Mouse (Mus musculus) thymus, adult 2 months (tissue): ENCODE results near the gene Gdf3. TPM values are rescaled to one million over a fixed set of nuclear protein-coding genes. Genes with fewer than 3 reads are reported as not detected.
A peak's percentile ranks its signal among the peaks of the same experiment; 100 is the strongest.

Experiments
- DNase-seq: peaks from one replicate; pipeline ENCODE4 v3.0.0; 2021
- H3K27ac ChIP-seq: fragments of 200-500 bp; 2 replicates; pipeline ENCODE4 v1.5.1; 2012; ENCODE audit warnings: low read length, control low read depth; ENCODE audit not compliant: control insufficient read depth, insufficient read depth
- H3K27me3 ChIP-seq: fragments of 200-500 bp; 2 replicates; pipeline ENCODE4 v1.6.1; 2012; ENCODE audit warnings: mild to moderate bottlenecking, low read length, moderate library complexity, mixed read lengths; ENCODE audit not compliant: control insufficient read depth, insufficient read depth
- H3K36me3 ChIP-seq: fragments of 200-500 bp; 2 replicates; pipeline ENCODE4 v1.6.1; 2012; ENCODE audit warnings: mild to moderate bottlenecking, low read length, moderate library complexity; ENCODE audit not compliant: control insufficient read depth, insufficient read depth
- H3K4me1 ChIP-seq: fragments of 200-500 bp; replicated peaks from 2 replicates; pipeline ENCODE4 v1.6.1; 2012; ENCODE audit warnings: low read length; ENCODE audit not compliant: control insufficient read depth, insufficient read depth
- H3K4me3 ChIP-seq: fragments of 200-500 bp; 2 replicates; pipeline ENCODE4 v1.5.1; 2012; ENCODE audit warnings: mild to moderate bottlenecking, low read length, control low read depth, moderate library complexity; ENCODE audit not compliant: control insufficient read depth, insufficient read depth
- CTCF ChIP-seq: fragments of 200-500 bp; IDR thresholded peaks from 2 replicates; pipeline ENCODE4 v1.5.1; 2012; ENCODE audit warnings: mild to moderate bottlenecking, control low read depth, low read length, moderate library complexity, borderline replicate concordance; ENCODE audit not compliant: control insufficient read depth, poor library complexity, insufficient read depth; ENCODE audit errors: extremely low read depth
- POLR2A ChIP-seq: fragments of 200-500 bp; IDR thresholded peaks from 2 replicates; pipeline ENCODE4 v1.6.1; 2012; ENCODE audit warnings: mild to moderate bottlenecking, low read length, control low read depth, moderate library complexity; ENCODE audit not compliant: control insufficient read depth, poor library complexity, insufficient read depth; ENCODE audit errors: extremely low read depth
- WGBS: fragments of 180-500 bp; shearing (Covaris S2); methylation state at CpG from one replicate; pipeline ENCODE4 v1.1.7; 2018; 5-methylcytosine and 5-hydroxymethylcytosine counted together
- polyA plus RNA-seq: library from polyadenylated mRNA; depleted of rRNA; stranded (reverse); fragments of >200 nt; gene quantifications from 2 replicates; pipeline ENCODE4 v1.2.3, GENCODE M21; 2012

Gdf3 gene
- polyA plus RNA-seq, 1 experiment: 0.53 TPM

GRCm38 (mm10) chr6:122602242-122602991, 7.5 kb downstream of the Gdf3 start, which contains the start of gene Apobec1:
Gene Apobec1, minus strand, starts transcription at chr6:122602444.
- Histone ChIP-seq H3K27me3 (no peaks in the 10 kb centered on the region), H3K4me3 (peak within 1 kb of the TSS; percentile 65), H3K4me1 (0 out of 2 replicates have a peak, but pooled peaks cover 5% of the 10 kb centered on the region), H3K27ac (peak within 1 kb of the TSS; percentile 92), H3K36me3 (no peaks in the 10 kb centered on the region)
- no peak for TF ChIP-seq CTCF
- 0 out of 2 replicates have a peak, but pooled peaks have one; percentile 20 for TF ChIP-seq POLR2A
- peak; percentile 83 for DNase-seq
- 1% methylated on average over 22 of the region's 22 CpGs for WGBS

GRCm38 (mm10) chr6:122601615-122602014, 8.3 kb downstream of the Gdf3 start:
- 60% methylated on average over 3 of the region's 3 CpGs for whole genome bisulfite sequencing

GRCm38 (mm10) chr6:122601031-122601430, 8.9 kb downstream of the Gdf3 start:
- no peak overlapping the region for H3K4me3 ChIP-seq

More at GRCm38 (mm10) chr6:122601615-122602014, 8.3 kb downstream of the Gdf3 start:
- DNase-seq: no peak
- Histone ChIP-seq H3K4me1 (0 out of 2 replicates have a peak, but pooled peaks cover 5% of the 10 kb centered on the region), H3K27ac (no peak overlapping the region), H3K36me3 (no peaks in the 10 kb centered on the region; the same call in none of the 2 replicates), H3K27me3 (no peaks in the 10 kb centered on the region), H3K4me3 (no peak overlapping the region)
- TF ChIP-seq POLR2A (no peak), CTCF (no peak)

GRCm38 (mm10) chr6:122600066-122600646, 9.7 kb downstream of the Gdf3 start:
- no peak overlapping the region for H3K4me3 ChIP-seq
- no peak for TF ChIP-seq CTCF
- TF ChIP-seq POLR2A: no peak
- H3K27me3 ChIP-seq: no peaks in the 10 kb centered on the region
- peaks cover 3% of the 10 kb centered on the region for H3K36me3 ChIP-seq
- 0 out of 2 replicates have a peak, but pooled peaks cover 5% of the 10 kb centered on the region for H3K4me1 ChIP-seq
- DNase-seq: no peak
- WGBS: 93% methylated on average over 7 of the region's 7 CpGs
- no peak overlapping the region for H3K27ac ChIP-seq

More at GRCm38 (mm10) chr6:122601031-122601430, 8.9 kb downstream of the Gdf3 start:
- H3K36me3 ChIP-seq: peaks cover 3% of the 10 kb centered on the region
- 0 out of 2 replicates have a peak, but pooled peaks cover 5% of the 10 kb centered on the region for H3K4me1 ChIP-seq
- TF ChIP-seq POLR2A (no peak), CTCF (no peak)
- 93% methylated on average over 4 of the region's 4 CpGs for WGBS
- no peaks in the 10 kb centered on the region for H3K27me3 ChIP-seq
- no peak for DNase-seq
- no peak overlapping the region; the same call in 1 of the 2 replicates for H3K27ac ChIP-seq

- Histone ChIP-seq H3K27ac (no peak overlapping the region), H3K4me1 (0 out of 2 replicates have a peak, but pooled peaks cover 2% of the 10 kb centered on the region), H3K36me3 (peaks cover 3% of the 10 kb centered on the region), H3K4me3 (no peak overlapping the region), H3K27me3 (no peaks in the 10 kb centered on the region)
- DNase-seq: no peak
- TF ChIP-seq POLR2A: no peak
- no peak for TF ChIP-seq CTCF
- WGBS: 80% methylated on average over 9 of the region's 9 CpGs
These were observed 10.7 kb downstream of the Gdf3 start for GRCm38 (mm10) chr6:122599054-122599737.

- H3K4me3 ChIP-seq: no peak overlapping the region
- H3K27ac ChIP-seq: no peak overlapping the region
- DNase-seq: no peak
- TF ChIP-seq CTCF: no peak
- TF ChIP-seq POLR2A: no peak
- H3K27me3 ChIP-seq: no peaks in the 10 kb centered on the region
- 94% methylated on average over 6 of the region's 6 CpGs for WGBS
- peaks cover 3% of the 10 kb centered on the region for H3K36me3 ChIP-seq
- H3K4me1 ChIP-seq: 0 out of 2 replicates have a peak, but pooled peaks cover 2% of the 10 kb centered on the region
These were observed 11.5 kb downstream of the Gdf3 start for GRCm38 (mm10) chr6:122598436-122598835.
